Mouse (Mus musculus) spleen, postnatal 4 days (tissue): ENCODE results near the gene Gemin4.
A peak's percentile ranks its signal among the peaks of the same experiment; 100 is the strongest.
"Not testable (repeated sequence)": the region's sequence is repeated elsewhere in the genome, so short reads cannot be mapped to it uniquely, and the experiment has no call there.

ENCODE experiments used
- DNase-seq, 2 experiments: peaks; one replicate each; pipeline ENCODE4 v3.0.0; 2022; ENCODE audit warnings: low spot score in 2 of 2

Gene Gemin4

GRCm38 (mm10) chr11:76216681-76217389 is 629 bp downstream of the Gemin4 start:
- DNase-seq: peak in 1 of 2 experiments; percentile 23

- DNase-seq: no peak
These were observed 1.4 kb downstream of the Gemin4 start for GRCm38 (mm10) chr11:76216049-76216540.

- DNase-seq: no peak
These were observed 2.5 kb downstream of the Gemin4 start for GRCm38 (mm10) chr11:76215011-76215410.

- no peak for DNase-seq
These were observed 3.6 kb downstream of the Gemin4 start for GRCm38 (mm10) chr11:76213841-76214240.

GRCm38 (mm10) chr11:76211595-76211994 is 5.9 kb downstream of the Gemin4 start:
- not testable (repeated sequence) for DNase-seq

GRCm38 (mm10) chr11:76210228-76210985 is 7.1 kb downstream of the Gemin4 start:
- DNase-seq: no peak

- no peak for DNase-seq
These were observed 10.7 kb downstream of the Gemin4 start for GRCm38 (mm10) chr11:76206793-76207192.

GRCm38 (mm10) chr11:76201761-76202674 is 15.4 kb downstream of the Gemin4 start:
- peak; percentile 76 to 89 for DNase-seq

GRCm38 (mm10) chr11:76196977-76197469 is 20.4 kb downstream of the Gemin4 start:
- no peak for DNase-seq

- no peak for DNase-seq
These were observed 21.0 kb downstream of the Gemin4 start for GRCm38 (mm10) chr11:76196275-76196976.

GRCm38 (mm10) chr11:76186908-76187307 is 30.6 kb downstream of the Gemin4 start:
- DNase-seq: no peak

GRCm38 (mm10) chr11:76183745-76184144 is 33.7 kb downstream of the Gemin4 start:
- DNase-seq: no peak

GRCm38 (mm10) chr11:76180146-76180540 is 37.3 kb downstream of the Gemin4 start:
- no peak for DNase-seq

GRCm38 (mm10) chr11:76179495-76180145 is 37.8 kb downstream of the Gemin4 start, which contains the start of the genes Vps53 and Fam57a:
Vps53 (minus strand) TSS chr11:76179647.
Fam57a (plus strand) TSS chr11:76179671.
- peak; percentile 83 to 89 for DNase-seq

GRCm38 (mm10) chr11:76178726-76179494 is 38.6 kb downstream of the Gemin4 start:
- DNase-seq: peak in 1 of 2 experiments; percentile 20

GRCm38 (mm10) chr11:76170207-76170606 is 47.3 kb downstream of the Gemin4 start:
- no peak for DNase-seq

GRCm38 (mm10) chr11:76168976-76169375 is 48.5 kb downstream of the Gemin4 start:
- no peak for DNase-seq

GRCm38 (mm10) chr11:76167079-76167765 is 50.2 kb downstream of the Gemin4 start:
- DNase-seq: peak; percentile 57 to 84

- no peak for DNase-seq
These were observed 50.8 kb downstream of the Gemin4 start for GRCm38 (mm10) chr11:76166657-76167056.
